In genomic region chr17:27056812-27057516, GRCm38 (mm10) we compare ENCODE assay signal across 8 mouse cellular contexts. TPM values are rescaled to one million over a fixed set of nuclear protein-coding genes. Genes with fewer than 3 reads are reported as not detected.
DNase-seq lines count a peak whose midpoint lies in the region; ATAC-seq lines count a peak whose summit lies in the region.

Gene Itpr3 (plus strand): TSS chr17:27057304.

- no peaks in the 10 kb centered on the region for H3K36me3 ChIP-seq in heart, embryonic 10.5 days
- H3K36me3 ChIP-seq in kidney, embryonic 14.5 days (ENCODE audit: control insufficient read depth, insufficient read depth, low read length): no peaks in the 10 kb centered on the region

- peak within 1 kb of the TSS; percentile 78 for H3K4me3 ChIP-seq in heart, embryonic 10.5 days
- H3K4me3 ChIP-seq in kidney, embryonic 14.5 days (ENCODE audit: low read length): peak within 1 kb of the TSS; percentile 55

- WGBS in heart, embryonic 10.5 days: under 1% methylated on average over 62 of the region's 66 CpGs
- 1% methylated on average over 62 of the region's 66 CpGs for WGBS in kidney, embryonic 14.5 days

- peak; percentile 72 for ATAC-seq in kidney, embryonic 14.5 days (ENCODE audit: low FRiP score, low TSS enrichment)

- peak within 1 kb of the TSS; percentile 90 for H3K27ac ChIP-seq in heart, embryonic 10.5 days
- peak within 1 kb of the TSS; percentile 94 for H3K27ac ChIP-seq in kidney, embryonic 14.5 days (ENCODE audit: low read depth, low read length)

- no peaks in the 10 kb centered on the region for H3K9me3 ChIP-seq in heart, embryonic 10.5 days
- H3K9me3 ChIP-seq in kidney, embryonic 14.5 days (ENCODE audit: control insufficient read depth, low read length): no peaks in the 10 kb centered on the region

- peak within 1 kb of the TSS; percentile 76 for H3K9ac ChIP-seq in kidney, embryonic 14.5 days (ENCODE audit: low read depth, low read length)

- peaks cover 41% of the 10 kb centered on the region for H3K27me3 ChIP-seq in heart, embryonic 10.5 days (ENCODE audit: insufficient read depth, poor library complexity, severe bottlenecking)
- no peaks in the 10 kb centered on the region; the same call in 1 of the 2 replicates for H3K27me3 ChIP-seq in kidney, embryonic 14.5 days (ENCODE audit: control insufficient read depth, insufficient read depth, low read length)

- peak; percentile 31 for DNase-seq in right cerebral cortex, postnatal 25 days
- DNase-seq in right cerebral cortex, postnatal 36 days (ENCODE audit: low spot score in 2 of 2): no peak
- DNase-seq in embryo, embryonic 11 days: peak; percentile 80
- no peak for DNase-seq in heart, embryonic 10.5 days (ENCODE audit: low spot score)
- peak; percentile 86 for DNase-seq in lung, postnatal 25 days (ENCODE audit: low spot score)
- peak; percentile 67 for DNase-seq in retina, postnatal 1 day
- no peak for DNase-seq in c-Kit-positive CD71-positive TER-119-positive erythroid progenitor cells, embryonic 14.5 days (ENCODE audit: low spot score)

- peak within 1 kb of the TSS; percentile 88 for H3K4me2 ChIP-seq in kidney, embryonic 14.5 days (replicated peaks; ENCODE audit: low read depth, low read length)

- peaks cover 52% of the 10 kb centered on the region for H3K4me1 ChIP-seq in heart, embryonic 10.5 days
- H3K4me1 ChIP-seq in kidney, embryonic 14.5 days (ENCODE audit: control insufficient read depth, insufficient read depth, low read length): peaks cover 32% of the 10 kb centered on the region; the same call in 1 of the 2 replicates

RNA-seq across cellular contexts. Expression of gene Itpr3, which starts in this region (rescaled TPM):
- 2.9 TPM in 2 replicates for polyA plus RNA-seq in heart, embryonic 10.5 days (2016; fragmentation: Nextera tagmentation; extraction: Ambion mirVana)
- 5.3 and 9.9 TPM in 2 replicates for polyA plus RNA-seq in kidney, embryonic 14.5 days (2014; fragmentation: Nextera tagmentation; extraction: Ambion mirVana)

Comparison
In these comparisons a context has a peak if more than half of its experiments do, and no peak if none do; other contexts are left out.
1. DNase-seq: peak in right cerebral cortex, postnatal 25 days (single experiment), embryo, embryonic 11 days (single experiment), lung, postnatal 25 days (single experiment) and retina, postnatal 1 day (single experiment); none in right cerebral cortex, postnatal 36 days (0 of 2), heart, embryonic 10.5 days (single experiment) and c-Kit-positive CD71-positive TER-119-positive erythroid progenitor cells, embryonic 14.5 days (single experiment).